Mouse (Mus musculus): ENCODE results near the gene Agbl3.

- TF ChIP-seq CTCF (IDR thresholded peaks at IDR 0.05; ENCODE audit: extremely low read depth, insufficient read length, insufficient replicate concordance, low read depth, low read length) (no peak), POLR2A (IDR thresholded peaks at IDR 0.05; ENCODE audit: low read depth, low read length) (no peak)
These were observed 90.5 kb downstream of the Agbl3 start for GRCm38 (mm10) chr6:34870724-34871123.
